Mouse (Mus musculus): ENCODE measurements at regions not wholly inside any gene's neighbourhood (a gene's known extent, or its start where the extent isn't known, plus 50 kb on each side); places are given as distances from the start of the nearest gene placed in this dataset.

GRCm38 (mm10) chr17:4424451-4425168 lies 569.5 kb upstream of the Arid1b start:
- no peak overlapping the region for H3K4me3 ChIP-seq (replicated peaks; ENCODE audit: extremely low read depth, low read depth, low read length)
- WGBS, result 47% methylated on average over 6 of the region's 6 CpGs
- no peak for DNase-seq

DNA sequence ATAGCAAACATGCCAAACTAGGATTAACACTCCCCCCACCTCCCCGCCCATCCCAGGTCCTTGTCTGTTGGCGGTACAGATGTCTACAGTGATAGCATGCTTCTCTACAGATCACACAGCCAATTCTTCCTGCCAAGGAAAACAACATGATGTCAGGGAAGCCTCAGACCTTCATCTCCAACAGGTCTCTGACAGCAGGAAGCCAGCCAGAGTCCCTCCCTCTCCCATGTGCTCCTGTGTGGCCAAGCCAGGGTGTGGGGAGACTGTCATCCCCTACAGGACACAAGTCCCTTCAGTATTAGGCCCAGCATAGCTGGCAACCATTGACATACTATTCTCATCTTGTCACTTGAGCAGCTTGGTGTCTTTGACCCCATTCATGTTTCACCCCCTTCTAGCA lies 568.8 kb upstream of the Arid1b start:
- Histone ChIP-seq H3K4me1 (ENCODE audit: control insufficient read depth, insufficient read depth, low read length) (no peaks in the 10 kb centered on the region), H3K4me3 (replicated peaks; ENCODE audit: extremely low read depth, low read depth, low read length) (no peak overlapping the region)
- no peak for TF ChIP-seq CTCF (IDR thresholded peaks at IDR 0.05; ENCODE audit: insufficient read depth, low read length)
- no peak for DNase-seq
- WGBS, result 53% methylated on average over 2 of the region's 2 CpGs

More at GRCm38 (mm10) chr17:4424451-4425168, 569.5 kb upstream of the Arid1b start:
- H3K4me1 ChIP-seq (ENCODE audit: control insufficient read depth, insufficient read depth, low read length), result no peaks in the 10 kb centered on the region
- no peak for TF ChIP-seq POLR2A (IDR thresholded peaks at IDR 0.05; ENCODE audit: borderline replicate concordance, extremely low read depth, low read depth, low read length)
- no peak for TF ChIP-seq CTCF (IDR thresholded peaks at IDR 0.05; ENCODE audit: insufficient read depth, low read length)

DNA sequence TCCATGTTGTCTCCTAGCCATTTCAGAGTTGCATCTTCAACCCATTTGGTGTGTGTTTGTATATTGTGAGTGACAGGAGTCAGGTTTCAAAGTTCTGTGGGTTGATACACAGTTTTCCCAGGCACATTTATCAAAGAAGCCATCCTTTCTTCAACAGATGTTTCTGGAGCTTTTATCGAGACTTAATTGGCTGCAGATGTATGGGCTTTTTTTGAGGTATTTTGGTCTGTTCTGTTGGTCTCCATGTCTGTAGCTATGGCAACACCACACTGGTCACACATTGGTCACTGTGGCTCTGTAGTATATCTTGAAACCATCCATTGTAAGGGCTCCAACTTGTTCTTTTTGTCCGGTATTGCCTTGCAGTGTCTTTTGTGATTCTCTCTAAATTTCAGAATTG lies 565.1 kb upstream of the Arid1b start:
- 66% methylated on average over 2 of the region's 2 CpGs for WGBS
- Histone ChIP-seq H3K4me3 (replicated peaks; ENCODE audit: extremely low read depth, low read depth, low read length) (no peak overlapping the region), H3K4me1 (ENCODE audit: control insufficient read depth, insufficient read depth, low read length) (no peaks in the 10 kb centered on the region)
- TF ChIP-seq CTCF (IDR thresholded peaks at IDR 0.05; ENCODE audit: insufficient read depth, low read length) (no peak), POLR2A (IDR thresholded peaks at IDR 0.05; ENCODE audit: borderline replicate concordance, extremely low read depth, low read depth, low read length) (no peak)
- DNase-seq, result no peak

GRCm38 (mm10) chr17:4445606-4446005 lies 548.5 kb upstream of the Arid1b start:
- DNase-seq, result no peak
- 87% methylated on average over 1 of the region's 1 CpGs for WGBS
- H3K4me3 ChIP-seq (replicated peaks; ENCODE audit: extremely low read depth, low read depth, low read length), result no peak overlapping the region
- H3K4me1 ChIP-seq (ENCODE audit: control insufficient read depth, insufficient read depth, low read length), result no peaks in the 10 kb centered on the region
- TF ChIP-seq POLR2A (IDR thresholded peaks at IDR 0.05; ENCODE audit: borderline replicate concordance, extremely low read depth, low read depth, low read length), result no peak
- no peak for TF ChIP-seq CTCF (IDR thresholded peaks at IDR 0.05; ENCODE audit: insufficient read depth, low read length)

DNA sequence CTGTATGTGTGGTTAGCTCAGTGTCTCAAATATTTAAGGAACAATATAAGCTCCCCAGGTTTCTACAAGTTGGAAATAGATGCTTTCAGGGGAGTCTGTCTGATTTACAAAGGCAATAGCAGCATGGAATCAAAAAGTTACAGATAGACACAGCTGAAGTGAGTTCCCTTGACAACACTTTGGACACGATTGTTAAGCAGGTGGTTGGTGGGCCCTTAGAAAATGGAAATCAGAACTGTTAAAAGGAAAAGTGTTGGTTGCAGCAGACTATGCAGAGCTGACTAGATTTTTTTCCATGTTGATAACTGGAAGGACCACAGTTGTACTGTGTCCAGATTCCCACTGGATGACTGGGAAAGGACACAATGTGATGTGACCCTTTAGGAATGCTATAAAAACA lies 536.6 kb upstream of the Arid1b start:
- no peak for DNase-seq
- Histone ChIP-seq H3K4me1 (ENCODE audit: control insufficient read depth, insufficient read depth, low read length) (no peaks in the 10 kb centered on the region), H3K4me3 (replicated peaks; ENCODE audit: extremely low read depth, low read depth, low read length) (no peak overlapping the region)
- WGBS, result 64% methylated on average over 1 of the region's 1 CpGs
- TF ChIP-seq CTCF (IDR thresholded peaks at IDR 0.05; ENCODE audit: insufficient read depth, low read length), result no peak
- TF ChIP-seq POLR2A (IDR thresholded peaks at IDR 0.05; ENCODE audit: borderline replicate concordance, extremely low read depth, low read depth, low read length), result no peak

DNA sequence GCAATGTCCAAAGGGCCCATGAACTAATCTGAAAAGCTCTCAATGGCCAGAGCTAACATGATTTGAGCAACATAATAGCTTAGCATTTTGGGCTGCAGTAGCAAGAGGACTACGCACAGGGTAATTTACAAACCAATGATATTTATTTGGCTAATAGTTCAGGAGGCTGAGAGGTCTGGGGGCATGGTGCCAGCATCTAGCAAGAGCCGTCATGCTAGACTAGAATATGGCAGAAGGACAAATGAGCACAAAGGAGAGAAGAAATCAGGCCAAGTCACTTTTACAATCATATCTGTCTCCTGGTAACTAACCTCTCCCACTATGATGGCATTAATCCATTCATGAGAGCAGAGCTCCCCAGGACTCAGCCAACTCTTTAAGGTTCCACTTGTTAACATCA lies 532.6 kb upstream of the Arid1b start:
- Histone ChIP-seq H3K4me1 (ENCODE audit: control insufficient read depth, insufficient read depth, low read length) (no peaks in the 10 kb centered on the region; the same call in 1 of the 2 replicates), H3K4me3 (replicated peaks; ENCODE audit: extremely low read depth, low read depth, low read length) (no peak overlapping the region)
- TF ChIP-seq POLR2A (IDR thresholded peaks at IDR 0.05; ENCODE audit: borderline replicate concordance, extremely low read depth, low read depth, low read length) (no peak), CTCF (IDR thresholded peaks at IDR 0.05; ENCODE audit: insufficient read depth, low read length) (no peak)
- no peak for DNase-seq
- 72% methylated on average over 2 of the region's 2 CpGs for WGBS

DNA sequence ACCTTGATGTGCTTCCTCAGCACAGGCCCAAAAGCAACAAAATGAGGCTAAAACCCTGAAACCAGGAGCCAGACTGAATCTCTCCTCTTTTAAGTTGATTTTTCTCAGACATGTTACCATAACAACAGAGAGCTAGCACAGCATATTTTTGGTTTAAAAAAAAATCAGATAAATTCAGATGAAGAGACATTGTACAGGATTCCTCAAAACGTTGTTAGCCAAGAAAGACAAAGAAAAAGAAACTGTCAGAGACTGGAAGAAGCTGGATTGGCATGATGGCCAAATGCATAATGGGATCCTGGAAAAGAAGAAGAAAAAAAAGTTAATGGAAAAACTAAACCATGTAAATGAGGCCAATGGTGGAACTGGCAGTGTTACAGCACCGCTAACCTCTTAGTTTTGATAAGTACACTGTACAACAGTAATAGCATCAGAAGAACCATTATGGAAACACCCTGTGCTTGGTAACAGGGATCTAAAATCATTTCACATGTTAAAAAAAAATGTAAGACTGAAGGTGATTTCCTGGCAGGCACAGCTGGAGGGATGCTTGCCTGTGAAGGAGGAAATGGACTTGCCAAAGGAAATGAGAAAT lies 529.7 kb upstream of the Arid1b start:
- TF ChIP-seq CTCF (IDR thresholded peaks at IDR 0.05; ENCODE audit: insufficient read depth, low read length) (no peak), POLR2A (IDR thresholded peaks at IDR 0.05; ENCODE audit: borderline replicate concordance, extremely low read depth, low read depth, low read length) (no peak)
- Histone ChIP-seq H3K4me1 (ENCODE audit: control insufficient read depth, insufficient read depth, low read length) (no peaks in the 10 kb centered on the region; the same call in 1 of the 2 replicates), H3K4me3 (replicated peaks; ENCODE audit: extremely low read depth, low read depth, low read length) (no peak overlapping the region)
- WGBS, result 50% methylated on average over 2 of the region's 2 CpGs
- no peak for DNase-seq

DNA sequence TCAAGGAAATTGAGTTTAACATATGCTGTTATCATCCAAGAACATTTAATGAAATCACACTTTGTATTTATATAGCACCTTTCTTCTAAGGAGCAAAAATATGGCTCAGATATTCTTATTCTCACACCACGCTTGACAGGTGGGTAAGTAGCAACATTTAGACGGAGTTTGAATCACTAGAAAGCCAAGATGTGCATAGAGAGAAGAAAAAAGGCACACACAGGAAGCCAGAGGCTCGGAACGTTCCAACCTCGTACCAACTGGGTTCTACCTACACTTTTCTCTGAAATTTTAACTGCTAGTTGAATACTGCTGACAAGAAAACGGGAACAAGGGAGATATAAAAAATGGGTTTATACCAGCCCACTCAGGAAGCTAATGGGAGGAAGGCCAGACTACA lies 528.4 kb upstream of the Arid1b start:
- TF ChIP-seq CTCF (IDR thresholded peaks at IDR 0.05; ENCODE audit: insufficient read depth, low read length) (no peak), POLR2A (IDR thresholded peaks at IDR 0.05; ENCODE audit: borderline replicate concordance, extremely low read depth, low read depth, low read length) (no peak)
- 76% methylated on average over 6 of the region's 6 CpGs for WGBS
- Histone ChIP-seq H3K4me3 (replicated peaks; ENCODE audit: extremely low read depth, low read depth, low read length) (no peak overlapping the region), H3K4me1 (ENCODE audit: control insufficient read depth, insufficient read depth, low read length) (no peaks in the 10 kb centered on the region; the same call in 1 of the 2 replicates)
- DNase-seq, result no peak

- 75% methylated on average over 5 of the region's 5 CpGs for WGBS
Measured at GRCm38 (mm10) chr17:4472412-4472811, 521.7 kb upstream of the Arid1b start.

GRCm38 (mm10) chr17:4474350-4474749 lies 519.8 kb upstream of the Arid1b start:
- no peaks in the 10 kb centered on the region for H3K4me1 ChIP-seq (ENCODE audit: control insufficient read depth, insufficient read depth, low read length)
- TF ChIP-seq POLR2A (IDR thresholded peaks at IDR 0.05; ENCODE audit: borderline replicate concordance, extremely low read depth, low read depth, low read length) (no peak), CTCF (IDR thresholded peaks at IDR 0.05; ENCODE audit: insufficient read depth, low read length) (no peak)
- WGBS, result 79% methylated on average over 5 of the region's 5 CpGs
- no peak for DNase-seq
- no peak overlapping the region for H3K4me3 ChIP-seq (replicated peaks; ENCODE audit: extremely low read depth, low read depth, low read length)

More at GRCm38 (mm10) chr17:4472412-4472811, 521.7 kb upstream of the Arid1b start:
- no peak overlapping the region for H3K4me3 ChIP-seq (replicated peaks; ENCODE audit: extremely low read depth, low read depth, low read length)
- TF ChIP-seq CTCF (IDR thresholded peaks at IDR 0.05; ENCODE audit: insufficient read depth, low read length) (no peak), POLR2A (IDR thresholded peaks at IDR 0.05; ENCODE audit: borderline replicate concordance, extremely low read depth, low read depth, low read length) (no peak)
- no peaks in the 10 kb centered on the region for H3K4me1 ChIP-seq (ENCODE audit: control insufficient read depth, insufficient read depth, low read length)
- DNase-seq, result no peak
